Mouse (Mus musculus): Measurements from ENCODE around the gene H2-T23.
"Not testable (repeated sequence)": the region's sequence is repeated elsewhere in the genome, so short reads cannot be mapped to it uniquely, and the experiment has no call there.

The H2-T23 gene

DNA sequence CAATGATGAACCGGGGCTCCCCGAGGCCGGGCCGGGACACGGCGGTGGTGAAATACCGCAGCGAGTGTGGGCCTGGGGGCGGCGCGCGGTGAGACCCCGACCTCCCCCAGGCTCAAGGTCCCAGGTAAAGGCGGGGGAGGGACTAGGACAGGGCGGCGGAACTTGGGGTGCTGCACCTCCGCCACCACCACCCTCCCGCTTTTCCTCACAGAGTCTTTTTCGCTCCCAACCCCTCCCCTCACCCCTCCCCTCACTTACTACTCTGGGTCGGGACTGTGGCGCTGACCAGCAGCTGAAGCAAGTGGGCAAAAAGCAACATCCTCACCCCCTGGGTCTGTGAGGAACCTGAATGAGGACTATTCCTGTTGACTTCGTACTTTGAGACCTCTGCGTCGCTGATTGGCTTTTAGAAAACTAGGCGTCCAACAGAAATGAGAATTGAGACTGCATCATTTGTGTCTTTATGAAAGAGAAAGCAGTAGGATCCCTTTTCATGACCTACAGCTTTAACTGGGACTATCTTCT lies at the start of gene H2-T23:
TSS of gene H2-T23 (minus strand) at position 505 of the 525 bp plus-strand sequence.
- DNase-seq (ENCODE audit: low spot score) = peak; percentile 22

DNA sequence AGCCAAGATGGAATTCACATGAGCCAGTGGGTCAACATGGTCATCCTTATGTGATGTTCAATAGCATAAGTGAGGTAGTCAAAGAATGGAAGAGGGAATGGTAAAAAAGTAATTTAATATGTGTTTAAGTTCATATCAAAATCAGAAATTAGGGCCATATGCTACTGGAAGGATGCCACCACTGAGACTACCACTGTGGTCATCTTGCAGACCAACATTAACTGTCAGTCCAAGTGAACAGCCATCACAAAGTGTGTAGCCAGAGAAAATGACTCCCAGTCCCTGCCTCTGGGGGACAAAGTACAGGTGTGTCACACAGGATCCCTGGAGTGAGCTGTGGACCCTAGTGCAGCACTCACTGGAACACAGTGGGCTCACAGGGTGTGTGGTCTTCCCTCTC lies 49.2 kb upstream of the H2-T23 start:
- not testable (repeated sequence) for DNase-seq (ENCODE audit: low spot score)

DNA sequence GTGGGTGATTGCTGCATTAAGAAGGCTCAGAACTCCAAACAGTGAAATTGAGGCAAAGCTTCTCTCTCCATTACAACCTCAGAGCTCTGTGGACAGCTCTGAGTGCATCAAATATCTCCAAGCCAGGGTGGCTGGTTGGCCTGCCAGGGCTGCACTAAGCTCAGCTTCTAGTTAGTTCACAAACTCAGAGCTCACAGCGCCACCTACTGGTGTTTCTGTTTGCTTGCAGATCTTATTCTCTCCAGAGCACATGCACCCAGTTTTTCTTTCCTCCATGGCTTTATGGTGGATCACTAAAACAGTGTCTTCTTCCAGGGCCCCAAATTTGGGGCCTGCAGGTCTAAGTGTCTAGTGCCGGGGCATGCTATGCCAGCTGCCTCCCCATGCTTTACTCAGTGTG lies 28.2 kb upstream of the H2-T23 start:
- peak; percentile 60 for DNase-seq (ENCODE audit: low spot score)

DNA sequence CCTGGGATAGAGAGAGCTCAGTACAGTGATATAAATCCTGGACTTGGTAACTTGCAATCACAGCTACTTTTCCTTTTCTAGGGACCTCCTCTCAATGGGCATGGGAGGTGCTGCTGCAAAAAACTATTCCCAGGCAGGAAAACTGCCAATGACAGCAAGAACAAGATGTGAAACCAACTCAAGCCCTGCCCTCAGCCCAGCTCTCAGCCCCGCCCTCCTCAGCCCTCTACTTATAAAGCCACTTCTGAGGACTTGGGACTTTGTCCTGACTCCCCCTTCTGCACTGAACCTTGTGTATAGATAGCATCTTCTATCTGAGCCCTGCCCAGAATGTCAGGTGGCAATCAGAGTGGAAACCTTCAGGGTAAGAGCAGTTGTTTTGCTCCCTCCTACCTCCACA lies 25.7 kb upstream of the H2-T23 start, which contains the start of gene Gm11127:
TSS of gene Gm11127 (minus strand) at position 10 of the 400 bp plus-strand sequence.
- not testable (repeated sequence) for DNase-seq (ENCODE audit: low spot score)

DNA sequence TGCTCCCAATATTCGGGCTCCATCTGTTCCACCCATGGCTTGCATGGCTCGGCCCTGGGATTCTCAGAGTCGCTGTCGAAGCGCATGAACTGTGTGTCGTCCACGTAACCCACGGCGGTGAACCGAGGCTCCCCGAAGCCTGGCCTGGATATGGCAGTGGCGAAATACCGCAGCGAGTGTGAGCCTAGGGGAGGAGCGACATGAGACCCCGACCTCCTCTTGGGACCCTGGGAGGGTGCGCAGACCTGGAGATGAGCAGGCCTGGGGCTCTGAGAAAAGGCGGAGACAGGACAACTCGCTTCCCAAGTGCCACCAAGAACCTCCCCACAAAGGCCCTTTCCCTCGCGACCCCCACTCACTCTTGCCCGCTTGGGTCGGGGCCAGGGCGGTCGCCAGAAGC lies 25.3 kb upstream of the H2-T23 start:
- not testable (repeated sequence) for DNase-seq (ENCODE audit: low spot score)

DNA sequence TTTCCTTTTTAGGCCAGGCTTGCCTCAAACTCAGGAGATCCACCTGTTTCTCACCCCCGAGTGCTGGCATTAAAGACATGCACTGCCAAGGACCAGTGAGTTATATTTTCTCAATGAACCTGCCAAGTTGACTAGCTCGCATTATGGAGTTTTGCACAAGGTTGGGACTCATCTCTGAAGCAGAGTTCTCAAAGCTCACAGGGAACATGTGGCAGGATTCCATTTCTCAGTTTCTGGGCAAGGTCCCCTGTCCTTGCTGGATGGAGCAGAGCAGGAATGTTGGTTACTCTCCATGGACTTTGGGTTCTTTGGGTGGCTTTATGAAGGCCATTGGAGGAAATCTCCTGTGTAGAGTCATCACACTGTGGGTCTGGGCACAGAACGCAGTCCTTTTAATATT lies 10.6 kb upstream of the H2-T23 start:
- DNase-seq (ENCODE audit: low spot score) = no peak

DNA sequence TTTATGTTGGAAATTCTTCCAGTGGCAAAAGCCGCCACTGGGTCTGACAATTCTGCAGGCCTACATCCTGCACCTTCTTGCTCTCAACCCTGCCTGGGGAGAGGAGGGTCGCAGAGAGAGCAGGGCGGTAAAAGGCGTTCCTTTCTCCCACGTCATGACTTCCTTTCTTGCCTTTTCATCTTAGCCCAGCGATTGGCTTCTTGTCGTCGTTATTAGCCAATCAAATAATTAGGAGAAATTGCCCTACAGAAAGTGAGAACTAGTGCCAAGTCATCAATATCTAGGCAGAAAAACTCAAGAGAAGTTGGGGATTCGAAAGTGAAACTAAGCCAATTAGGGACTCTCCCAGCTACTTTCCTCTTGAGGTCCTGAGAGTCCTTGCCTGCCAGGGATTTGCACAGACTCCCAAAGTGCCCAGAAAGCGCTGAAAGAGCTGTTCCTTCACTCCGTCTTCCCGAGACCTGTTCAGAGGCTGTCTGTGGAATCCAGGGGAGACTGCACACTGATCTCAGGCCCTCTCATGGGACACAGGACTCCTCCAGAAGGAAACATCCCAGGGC lies 10.0 kb upstream of the H2-T23 start, which contains the start of the genes H2-T22 and Gm6034:
TSS of gene H2-T22 (minus strand) at position 138 of the 560 bp plus-strand sequence.
TSS of gene Gm6034 (plus strand) at position 352 of the 560 bp plus-strand sequence.
- DNase-seq (ENCODE audit: low spot score) = not testable (repeated sequence)

DNA sequence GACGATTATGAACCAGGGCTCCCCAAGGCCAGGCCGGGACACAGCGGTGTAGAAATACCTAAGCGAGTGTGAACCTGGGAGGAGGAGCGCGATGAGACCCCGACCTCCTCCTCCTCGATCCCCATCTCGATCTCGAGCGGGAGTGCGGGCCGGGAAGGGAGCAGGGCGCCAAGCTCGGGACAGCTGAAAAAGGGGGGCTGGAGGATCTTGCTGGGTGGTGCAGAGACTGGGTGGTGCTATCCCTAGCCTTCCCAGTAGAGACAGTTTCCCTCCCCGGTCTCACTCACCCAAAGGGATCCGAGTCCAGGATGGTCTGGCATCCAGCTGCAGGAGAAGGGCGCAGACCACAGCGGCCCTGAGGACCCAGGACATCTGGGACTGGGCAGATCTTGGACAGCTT lies 9.4 kb upstream of the H2-T23 start:
- not testable (repeated sequence) for DNase-seq (ENCODE audit: low spot score)

DNA sequence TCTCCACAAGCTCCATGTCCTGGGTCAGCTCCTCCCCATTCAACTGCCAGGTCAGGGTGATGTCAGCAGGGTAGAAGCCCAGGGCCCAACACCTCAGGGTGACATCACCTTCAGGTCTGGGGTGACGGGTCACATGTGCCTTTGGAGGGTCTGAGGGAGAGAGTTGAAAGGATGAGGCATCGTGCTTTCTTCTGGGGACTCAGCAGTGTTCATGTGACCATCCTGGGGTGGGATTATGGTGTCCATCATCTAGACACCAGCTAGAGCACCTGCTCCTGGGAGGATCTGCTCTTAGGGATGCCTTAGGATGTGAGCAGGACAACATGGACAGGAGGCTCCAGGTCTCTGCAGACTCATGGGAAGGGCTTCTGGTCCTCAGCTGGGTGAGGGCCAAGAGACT lies 7.9 kb upstream of the H2-T23 start:
- not testable (repeated sequence) for DNase-seq (ENCODE audit: low spot score)

DNA sequence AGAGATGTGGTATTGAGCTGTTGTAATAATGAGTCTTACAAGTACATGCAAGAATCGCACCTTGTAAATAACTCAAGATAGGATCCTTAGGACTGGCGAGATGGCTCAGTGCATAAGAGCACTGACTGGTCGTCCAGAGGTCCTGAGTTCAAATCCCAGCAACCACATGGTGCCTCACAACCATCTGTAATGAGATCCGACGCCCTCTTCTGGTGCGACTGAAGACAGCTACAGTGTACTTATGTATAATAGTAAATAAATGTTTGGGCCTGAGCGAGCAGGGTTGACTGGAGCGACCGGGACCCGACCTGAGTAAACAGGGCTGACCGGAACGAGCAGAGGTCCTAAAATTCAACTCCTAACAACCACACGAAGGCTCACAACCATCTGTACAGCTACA lies 3.5 kb upstream of the H2-T23 start:
- DNase-seq (ENCODE audit: low spot score) = not testable (repeated sequence)

DNA sequence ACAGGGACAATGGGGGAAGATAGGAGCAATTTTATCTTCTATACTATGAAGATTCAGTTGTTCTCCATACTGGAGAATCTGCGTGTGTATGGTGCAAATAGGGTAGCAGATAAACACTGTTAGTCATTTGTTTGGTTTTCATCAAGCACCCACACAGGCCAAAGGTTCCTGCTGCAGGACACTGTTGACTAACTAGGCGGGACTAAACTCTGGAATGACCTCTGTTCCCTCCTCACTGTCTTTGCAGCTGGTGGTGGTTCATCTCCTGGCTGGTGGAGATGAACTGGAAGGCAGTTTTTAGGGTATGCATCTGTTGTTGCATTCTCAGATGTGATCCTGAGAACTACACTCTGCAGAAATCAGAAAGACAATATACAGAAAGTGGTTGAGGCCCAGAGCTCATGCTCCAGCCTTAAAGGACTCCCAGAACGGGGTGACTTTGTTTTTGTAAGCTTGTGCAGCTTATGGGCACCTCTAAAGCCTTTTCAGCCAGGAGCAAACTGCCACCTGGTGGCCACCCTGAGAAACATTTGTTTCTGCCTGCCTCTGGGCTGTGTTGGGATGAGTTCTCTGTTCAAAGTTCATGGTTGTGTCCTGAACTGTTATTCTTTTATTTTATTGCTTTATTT lies 2.5 kb upstream of the H2-T23 start:
- not testable (repeated sequence) for DNase-seq (ENCODE audit: low spot score)

DNA sequence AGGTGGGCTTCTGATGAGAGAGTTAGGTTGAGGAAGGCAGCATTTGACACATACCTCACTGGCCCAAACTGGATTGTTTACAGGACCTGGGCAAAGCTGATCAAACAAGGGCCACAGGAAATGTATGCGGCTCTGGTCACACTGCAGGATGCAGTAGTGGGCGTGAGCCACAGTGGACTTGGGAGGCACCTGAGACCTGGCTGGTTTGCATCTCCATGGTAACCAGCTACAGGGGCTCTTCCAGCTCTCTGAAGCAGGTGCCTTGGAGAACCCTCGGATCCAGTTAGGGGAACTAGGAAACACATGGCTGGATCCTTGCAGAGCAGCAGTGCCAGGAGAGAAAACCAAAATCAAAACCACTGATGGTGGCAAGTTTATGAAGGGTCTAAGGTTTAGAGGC lies 1.9 kb upstream of the H2-T23 start:
- DNase-seq (ENCODE audit: low spot score) = not testable (repeated sequence)

DNA sequence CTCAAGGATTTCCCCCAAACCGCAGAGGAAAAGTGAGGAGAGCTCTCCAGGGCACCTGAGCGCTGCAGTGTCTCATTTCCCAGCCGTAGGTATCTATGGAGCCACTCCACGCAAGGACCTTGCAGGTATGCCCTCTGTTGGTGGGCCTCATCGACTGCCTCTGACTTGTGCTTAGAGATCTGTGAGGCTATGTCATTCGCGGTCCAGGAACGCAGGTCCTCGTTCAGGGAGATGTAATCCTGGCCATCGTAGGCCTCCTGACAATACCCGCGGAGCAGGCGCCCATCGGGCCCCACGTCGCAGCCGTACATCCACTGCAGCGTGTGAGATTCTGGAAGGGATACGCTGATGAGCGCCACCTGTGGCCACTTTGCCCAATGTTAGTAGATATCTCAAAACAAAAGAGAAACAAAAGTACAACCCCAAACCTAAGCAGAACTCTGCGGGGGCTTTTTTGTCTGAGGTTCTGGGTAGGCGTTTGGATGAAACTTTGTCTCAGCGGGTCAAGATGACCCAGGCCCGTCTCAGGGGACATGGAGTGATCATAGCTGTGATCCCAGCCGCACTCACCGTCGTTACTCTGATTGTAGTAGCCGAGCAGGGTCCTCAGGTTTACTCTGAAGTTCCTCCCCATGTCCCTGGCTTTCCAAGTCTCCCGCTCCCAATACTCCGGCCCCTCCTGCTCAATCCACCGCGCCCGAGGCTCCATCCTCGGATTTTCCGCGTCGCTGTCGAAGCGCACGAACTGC lies 898 bp downstream of the H2-T23 start:
- DNase-seq (ENCODE audit: low spot score) = peak; percentile 21

DNA sequence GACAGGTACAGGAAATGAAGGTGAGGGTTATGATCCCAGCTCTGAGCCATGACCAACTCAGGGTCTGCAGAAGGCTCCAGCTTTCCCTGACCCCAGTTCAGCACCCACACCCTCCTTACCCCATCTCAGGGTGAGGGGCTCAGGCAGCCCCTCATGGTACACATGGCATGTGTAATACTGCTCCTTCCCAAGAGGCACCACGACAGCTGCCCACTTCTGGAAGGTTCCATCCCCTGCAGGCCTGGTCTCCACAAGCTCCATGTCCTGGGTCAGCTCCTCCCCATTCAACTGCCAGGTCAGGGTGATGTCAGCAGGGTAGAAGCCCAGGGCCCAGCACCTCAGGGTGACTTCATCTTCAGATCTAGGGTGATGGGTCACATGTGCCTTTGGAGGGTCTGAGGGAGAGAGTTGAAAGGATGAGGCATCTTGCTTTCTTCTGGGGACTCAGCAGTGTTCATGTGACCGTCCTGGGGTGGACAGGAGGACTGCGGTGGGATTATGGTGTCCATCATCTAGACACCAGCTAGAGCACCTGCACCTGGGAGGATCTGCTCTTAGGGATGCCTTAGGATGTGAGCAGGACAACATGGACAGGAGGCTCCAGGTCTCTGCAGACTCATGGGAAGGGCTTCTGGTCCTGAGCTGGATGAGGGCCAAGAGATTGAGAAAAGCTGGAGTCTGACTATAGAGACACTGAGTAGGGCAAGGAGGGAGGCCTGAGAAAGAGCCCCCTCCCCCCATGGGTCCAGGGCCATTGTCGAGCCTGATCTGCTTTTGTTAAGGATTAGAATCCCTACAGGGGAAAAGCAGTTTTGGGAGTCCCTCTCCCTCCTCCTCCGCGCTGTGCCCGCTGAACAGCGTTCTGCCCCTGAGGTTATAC lies 1.7 kb downstream of the H2-T23 start:
- DNase-seq (ENCODE audit: low spot score) = not testable (repeated sequence)

DNA sequence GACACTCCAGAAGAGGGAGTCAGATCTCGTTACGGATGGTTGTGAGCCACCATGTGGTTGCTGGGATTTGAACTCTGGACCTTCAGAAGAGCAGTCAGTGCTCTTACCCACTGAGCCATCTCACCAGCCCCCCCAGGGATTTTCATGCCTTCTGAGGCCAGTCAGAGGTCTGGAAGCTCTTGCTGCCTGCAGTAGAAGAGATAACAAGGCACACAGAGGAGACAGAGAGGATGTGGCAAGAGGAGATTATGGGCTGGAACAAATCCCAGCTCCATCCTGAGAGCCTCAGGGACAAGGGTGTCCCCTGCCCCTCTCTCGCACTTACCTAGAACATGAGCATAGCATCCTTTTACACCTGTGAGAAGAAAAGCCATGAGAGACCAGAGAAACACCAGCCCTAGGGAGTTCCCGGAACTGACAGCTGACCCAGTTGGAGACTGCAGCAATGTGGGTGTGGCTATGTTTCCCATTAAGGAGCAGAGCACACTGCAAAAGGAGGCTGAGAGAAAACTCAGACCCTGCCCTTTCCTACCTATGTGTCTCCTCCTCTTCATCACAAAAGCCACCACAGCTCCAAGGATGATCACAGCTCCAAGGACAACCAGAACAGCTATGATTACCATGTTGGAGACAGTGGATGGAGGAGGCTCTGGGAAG lies 2.5 kb downstream of the H2-T23 start:
- not testable (repeated sequence) for DNase-seq (ENCODE audit: low spot score)

DNA sequence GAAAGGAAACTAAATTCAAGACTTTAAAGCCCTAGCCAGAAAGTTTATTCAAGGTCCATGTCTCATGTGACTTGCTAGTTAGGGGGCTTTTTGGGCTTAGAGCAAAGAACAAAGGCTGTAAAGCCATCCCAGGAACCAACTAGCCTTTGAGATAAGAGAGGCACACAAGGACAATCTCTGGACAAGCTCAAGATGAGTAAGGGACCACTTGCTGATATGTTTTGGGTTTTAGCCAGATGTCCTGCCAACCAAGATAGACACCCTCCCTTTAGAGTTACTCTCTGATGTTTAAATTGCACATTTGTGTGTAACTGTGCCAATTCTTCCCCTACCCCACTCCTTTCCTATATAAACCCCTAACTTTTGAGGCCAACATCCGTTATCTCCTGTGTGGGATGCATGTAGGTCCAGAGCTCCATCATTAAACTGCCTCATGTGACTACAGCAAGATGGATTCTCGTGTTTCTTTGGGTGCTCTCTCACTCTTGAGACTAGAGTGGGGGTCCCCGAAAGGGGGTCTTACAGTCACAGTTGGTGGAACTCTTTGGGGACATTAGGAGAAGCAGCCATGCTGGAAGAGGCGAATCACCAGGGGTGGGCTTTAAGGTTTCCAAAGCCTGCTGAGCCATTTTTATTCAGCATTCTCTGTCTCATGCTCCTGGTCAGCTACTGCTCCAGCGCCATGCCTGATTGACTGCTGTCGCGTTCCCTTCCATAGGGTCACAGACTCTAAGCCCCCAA lies 3.6 kb downstream of the H2-T23 start:
- DNase-seq (ENCODE audit: low spot score) = no peak

DNA sequence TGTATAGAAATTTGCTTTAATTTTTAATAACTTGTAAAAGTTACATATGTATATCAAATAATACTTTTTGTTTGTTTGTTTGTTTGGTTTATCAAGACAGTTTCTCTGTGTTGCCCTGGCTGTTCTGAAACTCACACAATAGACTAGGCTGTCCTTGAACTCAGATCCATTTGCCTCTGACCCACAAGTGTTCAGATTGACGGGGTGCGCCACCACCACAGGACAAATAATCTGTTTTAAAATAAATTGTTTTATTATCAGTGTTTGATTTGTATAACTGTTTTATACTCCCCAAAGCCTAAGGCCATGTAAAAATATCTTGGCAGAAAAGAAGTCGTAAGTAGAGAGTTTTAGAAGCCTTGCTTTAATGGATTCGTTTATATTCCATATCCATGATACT lies 5.0 kb downstream of the H2-T23 start:
- no peak for DNase-seq (ENCODE audit: low spot score)

DNA sequence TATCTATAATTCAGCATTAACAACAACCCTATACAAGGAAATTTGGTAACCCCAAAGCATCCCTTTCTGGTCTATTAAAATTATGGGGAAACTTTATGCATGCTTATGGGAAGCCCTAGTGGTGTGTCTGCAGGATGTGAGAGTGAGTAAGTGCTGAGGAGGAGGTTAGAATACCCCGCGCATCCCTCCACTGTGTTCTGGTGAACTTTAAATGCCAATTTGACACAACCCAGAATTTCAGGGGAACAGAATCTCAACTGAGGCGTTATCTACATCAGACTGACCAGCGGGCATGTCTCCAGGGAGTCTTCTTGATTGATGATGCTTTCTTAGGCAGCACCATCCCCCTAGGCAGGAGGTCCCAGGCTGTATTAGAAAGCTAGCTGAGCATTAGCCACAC lies 6.8 kb downstream of the H2-T23 start:
- DNase-seq (ENCODE audit: low spot score) = no peak

DNA sequence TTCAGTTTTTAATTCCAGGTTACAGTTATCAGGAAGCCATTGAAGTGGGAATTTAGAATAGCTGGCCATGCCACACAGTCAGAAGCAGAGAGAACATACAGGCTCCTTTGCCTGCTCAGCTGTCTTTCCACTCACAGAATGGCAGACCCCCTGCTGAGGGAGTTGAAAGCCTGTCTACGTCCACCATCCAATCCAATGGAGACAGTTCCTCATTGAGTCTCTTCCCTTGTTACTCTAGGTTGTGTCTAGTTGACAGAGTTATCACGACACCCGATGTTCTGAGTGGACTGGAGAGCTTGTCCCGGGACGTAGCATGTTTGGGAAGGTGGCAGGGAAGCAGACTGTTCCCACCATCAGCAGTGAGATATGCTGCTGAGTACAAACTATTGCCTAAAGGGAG lies 7.5 kb downstream of the H2-T23 start:
- no peak for DNase-seq (ENCODE audit: low spot score)
